Mouse (Mus musculus) embryonic facial prominence, embryonic 14.5 days (tissue): ENCODE data around the gene Sbf1. TPM values are rescaled to one million over a fixed set of nuclear protein-coding genes. Genes with fewer than 3 reads are reported as not detected.

Experiments
- ATAC-seq: fragments of 200-750 bp; cut with Nextera tagmentation; 2 replicates; pipeline ENCODE4 v1.8.0; 2017; ENCODE audit warnings: low read depth, moderate number of reproducible peaks, moderate TSS enrichment
- DNase-seq: peaks from one replicate; pipeline ENCODE4 v3.0.0-alpha.2; 2015; ENCODE audit warnings: low spot score
- H3K27ac ChIP-seq: fragments of 300-500 bp; sonication (generic); replicated peaks from 2 replicates; pipeline ENCODE4 v1.5.1; 2014; ENCODE audit warnings: low read depth, mild to moderate bottlenecking, low read length, moderate library complexity
- H3K27me3 ChIP-seq: fragments of 300-500 bp; sonication (generic); replicated peaks from 2 replicates; pipeline ENCODE4 v1.6.1; 2014; ENCODE audit warnings: low read length; ENCODE audit not compliant: control insufficient read depth, insufficient read depth
- H3K36me3 ChIP-seq: fragments of 300-500 bp; sonication (generic); 2 replicates; pipeline ENCODE4 v1.6.1; 2014; ENCODE audit warnings: low read length, mixed read lengths; ENCODE audit not compliant: control insufficient read depth, insufficient read depth
- H3K4me1 ChIP-seq: fragments of 300-500 bp; sonication (generic); 2 replicates; pipeline ENCODE4 v1.6.1; 2014; ENCODE audit warnings: antibody characterized with exemption, low read length; ENCODE audit not compliant: control insufficient read depth, insufficient read depth
- H3K4me2 ChIP-seq: fragments of 300-500 bp; sonication (generic); 2 replicates; pipeline ENCODE4 v1.6.1; 2014; ENCODE audit warnings: low read depth, mild to moderate bottlenecking, low read length, moderate library complexity, mixed read lengths
- H3K4me3 ChIP-seq: fragments of 300-500 bp; sonication (generic); 2 replicates; pipeline ENCODE4 v1.5.1; 2014; ENCODE audit warnings: low read depth, mild to moderate bottlenecking, low read length
- H3K9ac ChIP-seq: fragments of 300-500 bp; sonication (generic); 2 replicates; pipeline ENCODE4 v1.6.1; 2014; ENCODE audit warnings: low read depth, mild to moderate bottlenecking, low read length, moderate library complexity, mixed read lengths
- H3K9me3 ChIP-seq: fragments of 300-500 bp; sonication (generic); 2 replicates; pipeline ENCODE4 v1.6.1; 2016; ENCODE audit warnings: low read length; ENCODE audit not compliant: control insufficient read depth
- WGBS: fragments of 180-500 bp; shearing (Covaris S2); extraction: QIAGEN DNeasy Blood & Tissue Kit; methylation state at CpG from one replicate; pipeline ENCODE4 v1.1.7; 2014; 5-methylcytosine and 5-hydroxymethylcytosine counted together
- polyA plus RNA-seq: library from polyadenylated mRNA; unstranded; fragments of >200 nt; fragmentation: Nextera tagmentation; extraction: Ambion mirVana; gene quantifications from 2 replicates; pipeline ENCODE4 v1.2.1, GENCODE M21; 2014

The Sbf1 gene
- polyA plus RNA-seq, 1 experiment from 2014 or later, result 65.6 TPM

DNA sequence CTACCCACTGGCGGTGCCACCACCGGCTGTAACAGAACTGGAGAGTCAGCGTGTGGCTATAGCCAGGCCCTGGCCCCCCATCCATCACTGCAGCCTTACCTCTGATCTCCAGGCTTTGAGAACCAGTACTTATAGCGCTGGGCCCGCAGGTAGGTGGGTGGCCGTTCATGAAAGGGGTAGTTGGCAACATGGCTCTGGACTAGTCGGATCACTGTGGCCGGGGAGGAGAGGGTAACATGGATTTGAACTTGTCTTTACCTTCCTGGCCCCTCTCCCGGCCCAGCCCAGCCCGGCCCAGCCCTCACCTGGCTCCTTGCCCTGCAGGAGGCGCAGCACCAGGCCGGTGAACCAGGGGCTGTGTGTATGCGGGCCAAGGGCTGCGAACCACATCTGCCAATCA is 36.9 kb upstream of the Sbf1 start:
- Histone ChIP-seq H3K4me3 (no peak overlapping the region), H3K4me2 (no peak overlapping the region), H3K36me3 (peaks cover 44% of the 10 kb centered on the region), H3K27me3 (no peaks in the 10 kb centered on the region), H3K27ac (no peak overlapping the region), H3K9ac (no peak overlapping the region), H3K4me1 (peaks cover 13% of the 10 kb centered on the region), H3K9me3 (no peaks in the 10 kb centered on the region)
- ATAC-seq (no peak), DNase-seq (no peak)
- WGBS, result 95% methylated on average over 14 of the region's 14 CpGs

GRCm38 (mm10) chr15:89351302-89351701 is 36.2 kb upstream of the Sbf1 start:
- 89% methylated on average over 13 of the region's 15 CpGs for WGBS
- Histone ChIP-seq H3K9me3 (no peaks in the 10 kb centered on the region), H3K27me3 (no peaks in the 10 kb centered on the region), H3K4me2 (no peak overlapping the region), H3K9ac (no peak overlapping the region), H3K36me3 (peaks cover 44% of the 10 kb centered on the region), H3K4me3 (no peak overlapping the region), H3K27ac (no peak overlapping the region), H3K4me1 (peaks cover 10% of the 10 kb centered on the region)
- ATAC-seq (no peak), DNase-seq (no peak)

DNA sequence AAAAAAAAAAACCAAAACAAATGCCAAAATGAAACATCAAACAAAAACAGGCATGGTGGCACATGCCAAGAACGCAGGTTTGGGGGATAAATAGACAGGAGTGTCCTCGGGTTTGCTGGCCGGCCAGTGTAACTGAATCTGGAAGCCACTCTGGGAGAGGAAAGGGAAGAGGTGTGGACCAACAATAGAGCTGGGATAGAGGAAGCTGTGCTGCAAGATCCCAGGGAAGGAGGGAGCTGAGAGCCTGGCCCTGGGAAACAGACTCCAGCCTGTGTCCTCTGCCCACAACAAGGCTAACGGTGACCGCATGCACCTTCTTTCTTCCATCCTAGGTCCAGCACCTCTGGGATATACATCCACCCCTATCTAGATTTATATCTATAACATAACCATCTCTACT is 35.3 kb upstream of the Sbf1 start:
- H3K9me3 ChIP-seq, result no peaks in the 10 kb centered on the region
- H3K4me3 ChIP-seq, result no peak overlapping the region
- peaks cover 10% of the 10 kb centered on the region for H3K4me1 ChIP-seq
- 76% methylated on average over 5 of the region's 5 CpGs for WGBS
- ATAC-seq, result no peak
- H3K4me2 ChIP-seq, result no peak overlapping the region
- no peak for DNase-seq
- H3K9ac ChIP-seq, result no peak overlapping the region
- H3K27me3 ChIP-seq, result no peaks in the 10 kb centered on the region
- H3K27ac ChIP-seq, result no peak overlapping the region
- H3K36me3 ChIP-seq, result peaks cover 44% of the 10 kb centered on the region

DNA sequence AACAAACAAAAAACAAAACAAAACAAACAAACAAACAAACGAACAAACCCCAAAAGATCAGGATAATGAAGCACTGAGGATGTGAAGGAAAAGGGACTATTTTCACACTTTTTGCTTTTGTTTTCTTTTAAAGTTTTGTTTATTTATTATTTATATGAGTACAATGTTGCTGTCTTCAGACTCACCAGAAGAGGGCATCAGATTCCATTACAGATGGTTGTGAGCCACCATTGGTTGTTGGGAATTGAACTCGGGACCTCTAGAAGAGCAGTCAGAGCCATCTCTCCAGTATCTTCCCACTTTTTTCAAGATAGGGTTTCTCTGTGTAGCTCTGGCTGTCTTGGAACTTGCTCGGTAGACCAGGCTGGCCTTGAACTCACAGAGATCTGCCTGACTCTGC is 28.2 kb upstream of the Sbf1 start:
- Histone ChIP-seq H3K4me3 (no peak overlapping the region), H3K4me2 (no peak overlapping the region), H3K9ac (no peak overlapping the region), H3K36me3 (no peaks in the 10 kb centered on the region), H3K27ac (no peak overlapping the region), H3K9me3 (no peaks in the 10 kb centered on the region), H3K4me1 (no peaks in the 10 kb centered on the region), H3K27me3 (no peaks in the 10 kb centered on the region)
- WGBS, result 87% methylated on average over 3 of the region's 3 CpGs
- no peak for DNase-seq
- no peak for ATAC-seq

GRCm38 (mm10) chr15:89341678-89342077 is 26.6 kb upstream of the Sbf1 start:
- H3K4me1 ChIP-seq, result no peaks in the 10 kb centered on the region
- no peak overlapping the region for H3K27ac ChIP-seq
- DNase-seq (no peak), ATAC-seq (no peak)
- no peak overlapping the region for H3K9ac ChIP-seq
- no peak overlapping the region for H3K4me3 ChIP-seq
- H3K27me3 ChIP-seq, result no peaks in the 10 kb centered on the region
- H3K36me3 ChIP-seq, result no peaks in the 10 kb centered on the region
- H3K9me3 ChIP-seq, result no peaks in the 10 kb centered on the region
- WGBS, result 45% methylated on average over 1 of the region's 1 CpGs
- no peak overlapping the region for H3K4me2 ChIP-seq

GRCm38 (mm10) chr15:89340136-89340535 is 25.0 kb upstream of the Sbf1 start:
- no peaks in the 10 kb centered on the region for H3K9me3 ChIP-seq
- H3K36me3 ChIP-seq, result no peaks in the 10 kb centered on the region
- no peak overlapping the region for H3K4me2 ChIP-seq
- no peak overlapping the region for H3K9ac ChIP-seq
- WGBS, result 79% methylated on average over 3 of the region's 3 CpGs
- no peak for ATAC-seq
- no peaks in the 10 kb centered on the region for H3K4me1 ChIP-seq
- no peak for DNase-seq
- no peaks in the 10 kb centered on the region for H3K27me3 ChIP-seq
- H3K27ac ChIP-seq, result no peak overlapping the region
- no peak overlapping the region for H3K4me3 ChIP-seq

DNA sequence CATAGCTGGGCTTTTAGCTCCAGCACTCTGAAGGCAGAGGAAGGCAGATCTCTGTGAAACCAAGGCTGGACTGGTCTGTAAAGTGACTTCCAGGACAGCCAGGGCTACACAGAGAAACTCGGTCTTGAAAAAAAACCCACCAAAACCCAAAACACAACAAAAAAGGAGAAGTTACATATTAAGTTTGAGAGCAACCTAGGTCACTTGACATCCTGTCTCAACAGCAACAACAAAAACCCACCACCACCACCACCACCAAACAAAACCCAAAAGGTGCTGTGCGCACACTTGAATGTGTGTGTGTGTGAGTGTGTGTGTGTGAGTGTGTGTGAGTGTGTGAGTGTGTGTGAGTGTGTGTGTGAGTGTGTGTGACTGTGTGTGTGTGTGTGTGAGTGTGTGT is 24.6 kb upstream of the Sbf1 start:
- DNase-seq (no peak), ATAC-seq (no peak)
- no peaks in the 10 kb centered on the region for H3K9me3 ChIP-seq
- H3K27ac ChIP-seq, result no peak overlapping the region
- H3K4me2 ChIP-seq, result no peak overlapping the region
- WGBS, result 94% methylated on average over 2 of the region's 2 CpGs
- no peak overlapping the region for H3K9ac ChIP-seq
- H3K4me1 ChIP-seq, result no peaks in the 10 kb centered on the region
- H3K36me3 ChIP-seq, result no peaks in the 10 kb centered on the region
- H3K27me3 ChIP-seq, result no peaks in the 10 kb centered on the region
- no peak overlapping the region for H3K4me3 ChIP-seq

DNA sequence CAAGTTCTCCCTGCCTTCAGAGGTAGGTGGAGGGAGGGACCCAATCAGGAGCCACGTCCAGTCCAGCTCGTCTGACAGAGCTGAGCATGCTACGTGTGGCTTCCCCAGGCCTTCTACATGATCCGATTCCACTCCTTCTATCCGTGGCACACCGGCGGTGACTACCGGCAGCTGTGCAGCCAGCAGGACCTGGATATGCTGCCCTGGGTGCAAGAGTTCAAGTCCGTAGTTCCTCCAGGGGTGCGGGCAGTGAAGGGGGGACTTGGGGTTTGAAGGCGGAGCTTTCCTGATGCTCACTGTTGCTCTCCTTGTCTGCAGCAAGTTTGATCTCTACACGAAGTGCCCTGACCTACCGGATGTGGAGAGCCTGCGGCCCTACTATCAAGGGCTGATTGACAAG is 21.3 kb upstream of the Sbf1 start:
- 86% methylated on average over 14 of the region's 14 CpGs for WGBS
- Histone ChIP-seq H3K9me3 (no peaks in the 10 kb centered on the region), H3K4me1 (no peaks in the 10 kb centered on the region), H3K4me2 (no peak overlapping the region), H3K36me3 (no peaks in the 10 kb centered on the region), H3K27me3 (no peaks in the 10 kb centered on the region), H3K9ac (no peak overlapping the region), H3K4me3 (no peak overlapping the region), H3K27ac (no peak overlapping the region)
- no peak for DNase-seq
- no peak for ATAC-seq

- H3K9ac ChIP-seq, result no peak overlapping the region
- no peak for ATAC-seq
- 79% methylated on average over 17 of the region's 17 CpGs for WGBS
Observed at GRCm38 (mm10) chr15:89334774-89335537, 19.8 kb upstream of the Sbf1 start.

More at GRCm38 (mm10) chr15:89334774-89335537, 19.8 kb upstream of the Sbf1 start:
- H3K9me3 ChIP-seq, result no peaks in the 10 kb centered on the region
- no peak overlapping the region for H3K4me2 ChIP-seq
- H3K4me3 ChIP-seq, result no peak overlapping the region
- no peaks in the 10 kb centered on the region for H3K36me3 ChIP-seq
- no peak overlapping the region for H3K27ac ChIP-seq
- no peak for DNase-seq
- no peaks in the 10 kb centered on the region for H3K4me1 ChIP-seq
- H3K27me3 ChIP-seq, result no peaks in the 10 kb centered on the region
